Mouse (Mus musculus): ENCODE data around the gene Myo1d.

DNA sequence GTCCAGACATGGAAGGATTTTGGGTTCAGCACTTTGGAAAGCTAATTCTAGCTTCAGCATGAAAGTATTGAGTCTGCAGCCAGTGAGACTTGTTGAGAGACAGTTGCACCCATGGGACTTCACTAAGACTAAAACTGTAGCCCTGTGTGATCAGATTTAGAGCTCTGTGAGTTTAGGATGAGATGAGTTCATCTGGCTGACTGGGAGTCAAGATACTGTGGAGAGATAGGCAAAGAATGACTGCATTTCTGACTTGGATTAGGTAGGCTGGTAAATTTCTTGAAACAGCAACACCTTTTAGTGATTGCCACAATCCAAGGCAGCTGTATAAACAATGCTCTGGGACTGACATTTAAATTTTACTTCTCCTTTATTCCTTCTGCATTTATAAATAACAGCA is 61.8 kb downstream of the Myo1d start:
- TF ChIP-seq CTCF (conservative IDR thresholded peaks at IDR 0.05; ENCODE audit: insufficient read depth, insufficient read length, low read depth, low read length) (no peak), POLR2A (IDR thresholded peaks at IDR 0.05; ENCODE audit: low read depth, low read length) (no peak)

Data from kidney, adult 2 months (tissue).